Mouse (Mus musculus): Measurements from ENCODE around the gene Rpl21. TPM values are rescaled to one million over a fixed set of nuclear protein-coding genes. Genes with fewer than 3 reads are reported as not detected.

Gene Rpl21
- total RNA-seq, 1 experiment, result 1,099 TPM

GRCm38 (mm10) chr5:146806004-146806430 is 26.7 kb upstream of the Rpl21 start:
- no peak for DNase-seq (ENCODE audit: low read depth, low spot score)
- TF ChIP-seq ZC3H11A (IDR thresholded peaks at IDR 0.05; ENCODE audit: borderline replicate concordance, low read depth, low read length) (no peak), CHD2 (IDR thresholded peaks at IDR 0.05; ENCODE audit: low read depth, low read length) (no peak)
- H3K27ac ChIP-seq (ENCODE audit: insufficient read depth, low read depth, low read length, poor library complexity, severe bottlenecking), result no peak overlapping the region
- in situ Hi-C loops (cut with MboI; ENCODE audit: low sequenced_read_pairs in 2 of 2, unreplicated experiment in 2 of 2), result no loop called here
- H3K4me1 ChIP-seq (ENCODE audit: control insufficient read depth in 2 of 2, insufficient read depth in 2 of 2, low read length in 2 of 2, poor library complexity in 1 of 2), result no peaks in the 10 kb centered on the region
- H3K9ac ChIP-seq (ENCODE audit: insufficient read depth, low read depth, low read length, poor library complexity, severe bottlenecking), result no peak overlapping the region
- H3K36me3 ChIP-seq (ENCODE audit: control insufficient read depth, insufficient read depth, low read length, poor library complexity, severe bottlenecking), result no peaks in the 10 kb centered on the region
- no peaks in the 10 kb centered on the region for H3K9me3 ChIP-seq (ENCODE audit: control insufficient read depth, insufficient read depth, low read depth, low read length)
- H3K4me3 ChIP-seq (ENCODE audit: insufficient read depth in 1 of 2, low read depth in 1 of 2, low read length in 2 of 2, poor library complexity in 1 of 2, severe bottlenecking in 1 of 2), result no peak overlapping the region

GRCm38 (mm10) chr5:146809951-146810350 is 22.7 kb upstream of the Rpl21 start:
- no peak overlapping the region for H3K9ac ChIP-seq (ENCODE audit: insufficient read depth, low read depth, low read length, poor library complexity, severe bottlenecking)
- in situ Hi-C loops (cut with MboI; ENCODE audit: low sequenced_read_pairs in 2 of 2, unreplicated experiment in 2 of 2), result no loop called here

GRCm38 (mm10) chr5:146812866-146813265 is 19.8 kb upstream of the Rpl21 start:
- Histone ChIP-seq H3K4me1 (ENCODE audit: control insufficient read depth in 2 of 2, insufficient read depth in 2 of 2, low read length in 2 of 2, poor library complexity in 1 of 2) (no peaks in the 10 kb centered on the region), H3K27ac (ENCODE audit: insufficient read depth, low read depth, low read length, poor library complexity, severe bottlenecking) (no peak overlapping the region), H3K9me3 (ENCODE audit: control insufficient read depth, insufficient read depth, low read depth, low read length) (no peaks in the 10 kb centered on the region), H3K36me3 (ENCODE audit: control insufficient read depth, insufficient read depth, low read length, poor library complexity, severe bottlenecking) (no peaks in the 10 kb centered on the region), H3K4me3 (ENCODE audit: insufficient read depth in 1 of 2, low read depth in 1 of 2, low read length in 2 of 2, poor library complexity in 1 of 2, severe bottlenecking in 1 of 2) (no peak overlapping the region), H3K9ac (ENCODE audit: insufficient read depth, low read depth, low read length, poor library complexity, severe bottlenecking) (no peak overlapping the region)
- TF ChIP-seq MAFK (IDR thresholded peaks at IDR 0.05; ENCODE audit: insufficient read depth, low read depth, low read length), result no peak
- no peak for TF ChIP-seq ZC3H11A (IDR thresholded peaks at IDR 0.05; ENCODE audit: borderline replicate concordance, low read depth, low read length)
- no peak for TF ChIP-seq CHD2 (IDR thresholded peaks at IDR 0.05; ENCODE audit: low read depth, low read length)
- TF ChIP-seq ZNF384 (IDR thresholded peaks at IDR 0.05; ENCODE audit: low read depth, low read length), result no peak
- TF ChIP-seq HCFC1 (IDR thresholded peaks at IDR 0.05; ENCODE audit: borderline replicate concordance, insufficient read depth, low read length), result no peak
- in situ Hi-C loops (cut with MboI; ENCODE audit: low sequenced_read_pairs in 2 of 2, unreplicated experiment in 2 of 2), result no loop called here
- no peak for DNase-seq (ENCODE audit: low read depth, low spot score)

More at GRCm38 (mm10) chr5:146809951-146810350, 22.7 kb upstream of the Rpl21 start:
- no peak overlapping the region for H3K4me3 ChIP-seq (ENCODE audit: insufficient read depth in 1 of 2, low read depth in 1 of 2, low read length in 2 of 2, poor library complexity in 1 of 2, severe bottlenecking in 1 of 2)
- TF ChIP-seq ZC3H11A (IDR thresholded peaks at IDR 0.05; ENCODE audit: borderline replicate concordance, low read depth, low read length), result no peak
- TF ChIP-seq ZNF384 (IDR thresholded peaks at IDR 0.05; ENCODE audit: low read depth, low read length), result no peak
- TF ChIP-seq CHD2 (IDR thresholded peaks at IDR 0.05; ENCODE audit: low read depth, low read length), result no peak
- TF ChIP-seq MAFK (IDR thresholded peaks at IDR 0.05; ENCODE audit: insufficient read depth, low read depth, low read length), result no peak
- TF ChIP-seq HCFC1 (IDR thresholded peaks at IDR 0.05; ENCODE audit: borderline replicate concordance, insufficient read depth, low read length), result no peak
- H3K4me1 ChIP-seq (ENCODE audit: control insufficient read depth in 2 of 2, insufficient read depth in 2 of 2, low read length in 2 of 2, poor library complexity in 1 of 2), result no peaks in the 10 kb centered on the region
- no peak overlapping the region for H3K27ac ChIP-seq (ENCODE audit: insufficient read depth, low read depth, low read length, poor library complexity, severe bottlenecking)
- H3K36me3 ChIP-seq (ENCODE audit: control insufficient read depth, insufficient read depth, low read length, poor library complexity, severe bottlenecking), result no peaks in the 10 kb centered on the region
- DNase-seq (ENCODE audit: low read depth, low spot score), result no peak
- H3K9me3 ChIP-seq (ENCODE audit: control insufficient read depth, insufficient read depth, low read depth, low read length), result no peaks in the 10 kb centered on the region

- in situ Hi-C loops (cut with MboI; ENCODE audit: low sequenced_read_pairs in 2 of 2, unreplicated experiment in 2 of 2), result no loop called here
- no peak overlapping the region for H3K9ac ChIP-seq (ENCODE audit: insufficient read depth, low read depth, low read length, poor library complexity, severe bottlenecking)
- TF ChIP-seq ZC3H11A (IDR thresholded peaks at IDR 0.05; ENCODE audit: borderline replicate concordance, low read depth, low read length) (no peak), ZNF384 (IDR thresholded peaks at IDR 0.05; ENCODE audit: low read depth, low read length) (no peak), HCFC1 (IDR thresholded peaks at IDR 0.05; ENCODE audit: borderline replicate concordance, insufficient read depth, low read length) (no peak), CHD2 (IDR thresholded peaks at IDR 0.05; ENCODE audit: low read depth, low read length) (no peak), MAFK (IDR thresholded peaks at IDR 0.05; ENCODE audit: insufficient read depth, low read depth, low read length) (no peak)
- no peaks in the 10 kb centered on the region for H3K9me3 ChIP-seq (ENCODE audit: control insufficient read depth, insufficient read depth, low read depth, low read length)
- no peaks in the 10 kb centered on the region for H3K4me1 ChIP-seq (ENCODE audit: control insufficient read depth in 2 of 2, insufficient read depth in 2 of 2, low read length in 2 of 2, poor library complexity in 1 of 2)
- H3K27ac ChIP-seq (ENCODE audit: insufficient read depth, low read depth, low read length, poor library complexity, severe bottlenecking), result no peak overlapping the region
- DNase-seq (ENCODE audit: low read depth, low spot score), result no peak
- H3K36me3 ChIP-seq (ENCODE audit: control insufficient read depth, insufficient read depth, low read length, poor library complexity, severe bottlenecking), result no peaks in the 10 kb centered on the region
- H3K4me3 ChIP-seq (ENCODE audit: insufficient read depth in 1 of 2, low read depth in 1 of 2, low read length in 2 of 2, poor library complexity in 1 of 2, severe bottlenecking in 1 of 2), result no peak overlapping the region
These were observed 19.3 kb upstream of the Rpl21 start for GRCm38 (mm10) chr5:146813421-146813820.

- Histone ChIP-seq H3K4me3 (ENCODE audit: insufficient read depth in 1 of 2, low read depth in 1 of 2, low read length in 2 of 2, poor library complexity in 1 of 2, severe bottlenecking in 1 of 2) (no peak overlapping the region), H3K9me3 (ENCODE audit: control insufficient read depth, insufficient read depth, low read depth, low read length) (no peaks in the 10 kb centered on the region), H3K27ac (ENCODE audit: insufficient read depth, low read depth, low read length, poor library complexity, severe bottlenecking) (no peak overlapping the region), H3K4me1 (ENCODE audit: control insufficient read depth in 2 of 2, insufficient read depth in 2 of 2, low read length in 2 of 2, poor library complexity in 1 of 2) (no peaks in the 10 kb centered on the region), H3K36me3 (ENCODE audit: control insufficient read depth, insufficient read depth, low read length, poor library complexity, severe bottlenecking) (no peaks in the 10 kb centered on the region), H3K9ac (ENCODE audit: insufficient read depth, low read depth, low read length, poor library complexity, severe bottlenecking) (no peak overlapping the region)
- DNase-seq (ENCODE audit: low read depth, low spot score), result no peak
- in situ Hi-C loops (cut with MboI; ENCODE audit: low sequenced_read_pairs in 2 of 2, unreplicated experiment in 2 of 2), result loop anchor here in 1 of 2 experiments (5.0 kb wide), 1 partner anchor 108 kb away; no protein-coding TSS in a partner anchor
- no peak for TF ChIP-seq ZNF384 (IDR thresholded peaks at IDR 0.05; ENCODE audit: low read depth, low read length)
- TF ChIP-seq ZC3H11A (IDR thresholded peaks at IDR 0.05; ENCODE audit: borderline replicate concordance, low read depth, low read length), result no peak
- no peak for TF ChIP-seq HCFC1 (IDR thresholded peaks at IDR 0.05; ENCODE audit: borderline replicate concordance, insufficient read depth, low read length)
- TF ChIP-seq CHD2 (IDR thresholded peaks at IDR 0.05; ENCODE audit: low read depth, low read length), result no peak
- TF ChIP-seq MAFK (IDR thresholded peaks at IDR 0.05; ENCODE audit: insufficient read depth, low read depth, low read length), result no peak
These were observed 17.3 kb upstream of the Rpl21 start for GRCm38 (mm10) chr5:146815394-146815793.
